Mouse (Mus musculus) hematopoietic stem cell, adult 5-6 weeks (primary cell): Measurements from ENCODE around the gene Sik3. TPM values are rescaled to one million over a fixed set of nuclear protein-coding genes. Genes with fewer than 3 reads are reported as not detected.
A peak's percentile ranks its signal among the peaks of the same experiment; 100 is the strongest.

Experiments
- ATAC-seq, 2 experiments: fragments of 125-278 bp in 1 of 2; replicated peaks in 1 of 2; 2 replicates each; pipeline ENCODE4 v1.8.0; 2016 to 2017; ENCODE audit warnings: inconsistent platforms in 2 of 2, mild to moderate bottlenecking in 2 of 2, moderate number of reproducible peaks in 2 of 2, low read depth in 1 of 2, moderate TSS enrichment in 1 of 2; ENCODE audit not compliant: low FRiP score in 2 of 2, poor library complexity in 2 of 2, severe bottlenecking in 2 of 2, insufficient read depth in 1 of 2, low TSS enrichment in 1 of 2
- total RNA-seq: library from RNA; stranded (forward); fragments of 172-1452, 232-1000 nt; gene quantifications from 2 replicates; pipeline ENCODE4 v1.2.3, GENCODE M21; 2017

The Sik3 gene
- total RNA-seq, 1 experiment from 2014 or later: 24.3 TPM

- no peak for ATAC-seq
Observed at GRCm38 (mm10) chr9:46036881-46037280, 24.3 kb downstream of the Sik3 start.

- ATAC-seq: no peak
Observed at GRCm38 (mm10) chr9:46038786-46039185, 26.2 kb downstream of the Sik3 start.

- no peak for ATAC-seq
Observed at GRCm38 (mm10) chr9:46041186-46041585, 28.6 kb downstream of the Sik3 start.

- ATAC-seq: no peak
Observed at GRCm38 (mm10) chr9:46042387-46042786, 29.8 kb downstream of the Sik3 start.

- no peak for ATAC-seq
Observed at GRCm38 (mm10) chr9:46043626-46044025, 31.0 kb downstream of the Sik3 start.

GRCm38 (mm10) chr9:46046724-46047517 lies 34.3 kb downstream of the Sik3 start:
- ATAC-seq: no peak

GRCm38 (mm10) chr9:46049525-46049924 lies 36.9 kb downstream of the Sik3 start:
- ATAC-seq: peak in 1 of 2 experiments; percentile 14; a peak in 2 of 4 replicates

- no peak for ATAC-seq
Observed at GRCm38 (mm10) chr9:46050203-46050602, 37.6 kb downstream of the Sik3 start.

- no peak for ATAC-seq
Observed at GRCm38 (mm10) chr9:46053014-46053666, 40.5 kb downstream of the Sik3 start.

GRCm38 (mm10) chr9:46058065-46058464 lies 45.4 kb downstream of the Sik3 start:
- ATAC-seq: 0 out of 4 replicates have a peak, but pooled peaks of 1 of the 2 experiments have one; percentile 48

- no peak for ATAC-seq
Observed at GRCm38 (mm10) chr9:46060249-46060648, 47.6 kb downstream of the Sik3 start.

GRCm38 (mm10) chr9:46061696-46062425 lies 49.2 kb downstream of the Sik3 start:
- no peak for ATAC-seq

- ATAC-seq: no peak
Observed at GRCm38 (mm10) chr9:46064331-46064730, 51.7 kb downstream of the Sik3 start.

GRCm38 (mm10) chr9:46066711-46067110 lies 54.1 kb downstream of the Sik3 start:
- ATAC-seq: no peak

GRCm38 (mm10) chr9:46067691-46068090 lies 55.1 kb downstream of the Sik3 start:
- peak; percentile 98 to 99 for ATAC-seq

GRCm38 (mm10) chr9:46069013-46069412 lies 56.4 kb downstream of the Sik3 start:
- ATAC-seq: no peak

GRCm38 (mm10) chr9:46072101-46072835 lies 59.6 kb downstream of the Sik3 start:
- no peak for ATAC-seq
